Mouse (Mus musculus) c-Kit-positive CD71-positive TER-119-positive erythroid progenitor cells, embryonic 14.5 days (primary cell): Measurements from ENCODE around the gene Ctnnd2.

Experiments used
- DNase-seq: peaks from one replicate; pipeline ENCODE4 v3.0.0-alpha.2; 2013; ENCODE audit warnings: low spot score

Ctnnd2 gene

DNA sequence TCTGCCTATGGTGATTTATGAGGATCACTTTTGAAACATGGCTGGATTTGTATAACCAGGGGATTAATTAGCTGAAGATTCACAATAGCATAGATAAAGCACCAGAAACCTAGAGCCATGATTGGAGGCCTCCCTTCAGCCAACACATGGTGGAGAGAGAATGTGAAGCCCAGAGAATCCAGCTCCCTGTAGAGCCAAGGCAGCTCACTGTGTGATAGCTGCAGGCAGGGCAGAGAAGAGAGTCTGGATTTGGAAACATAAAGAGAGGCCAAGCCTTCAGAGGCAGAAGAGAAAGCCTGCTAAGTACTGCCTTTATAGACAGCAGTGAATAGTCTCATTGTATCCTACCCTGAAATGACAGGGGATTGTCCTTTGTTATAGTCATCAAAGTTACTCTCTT lies 340.7 kb downstream of the Ctnnd2 start:
- no peak for DNase-seq

DNA sequence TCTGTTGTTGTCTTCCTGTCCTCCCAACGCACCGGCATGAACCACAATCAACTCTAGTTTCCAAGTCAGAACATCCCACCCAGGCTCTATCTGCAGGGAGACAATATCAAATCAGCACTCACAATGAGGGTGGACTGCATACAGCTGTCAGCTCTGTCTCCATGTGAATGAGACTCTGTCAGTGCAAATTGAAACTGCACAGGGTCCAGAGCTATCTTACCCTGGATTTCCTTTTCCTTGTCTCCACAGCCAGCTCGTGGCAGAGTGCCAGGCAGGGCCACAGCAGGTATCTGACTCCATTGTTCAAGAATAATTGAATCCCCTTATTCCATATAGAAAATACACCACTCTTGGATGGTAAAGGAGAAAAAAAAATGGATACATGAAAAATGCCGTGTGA lies 343.0 kb downstream of the Ctnnd2 start:
- DNase-seq: no peak

DNA sequence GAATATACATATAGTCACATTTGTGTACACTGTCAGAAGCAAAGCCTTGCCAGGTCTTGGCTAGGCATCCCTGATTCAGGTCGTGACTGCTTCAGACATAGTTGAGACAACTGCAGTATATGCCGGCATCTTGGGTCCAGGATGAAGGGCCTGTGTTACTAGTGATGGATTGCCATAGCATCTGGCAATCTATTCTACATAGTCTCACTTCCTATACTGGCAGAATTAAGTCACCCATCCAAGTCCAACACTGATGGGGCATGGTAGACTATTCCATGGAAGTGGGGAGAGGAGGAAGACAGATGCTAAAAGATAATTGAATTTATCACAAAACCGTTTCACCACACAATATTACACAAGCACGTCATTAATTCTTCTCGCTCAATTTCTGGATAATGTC lies 369.1 kb downstream of the Ctnnd2 start:
- DNase-seq: no peak

DNA sequence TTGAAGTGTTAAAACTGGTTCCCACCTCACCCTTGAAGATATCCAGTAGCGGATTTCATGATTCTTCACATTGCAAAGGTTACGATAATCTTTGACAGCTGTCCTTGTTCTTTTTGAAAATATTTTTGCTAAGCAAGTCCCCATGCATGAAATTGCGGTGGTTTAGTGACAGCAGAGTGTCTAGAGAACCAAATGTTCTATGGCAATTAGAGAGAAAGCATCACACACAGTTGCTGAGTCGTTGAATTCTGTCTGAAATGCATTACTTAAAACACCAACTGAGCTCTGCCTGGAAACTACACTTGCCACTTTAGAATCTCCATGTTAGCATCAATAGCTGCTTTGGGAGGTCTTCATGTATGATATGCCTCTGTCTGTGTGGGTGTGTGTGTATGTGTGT lies 375.9 kb downstream of the Ctnnd2 start:
- no peak for DNase-seq

DNA sequence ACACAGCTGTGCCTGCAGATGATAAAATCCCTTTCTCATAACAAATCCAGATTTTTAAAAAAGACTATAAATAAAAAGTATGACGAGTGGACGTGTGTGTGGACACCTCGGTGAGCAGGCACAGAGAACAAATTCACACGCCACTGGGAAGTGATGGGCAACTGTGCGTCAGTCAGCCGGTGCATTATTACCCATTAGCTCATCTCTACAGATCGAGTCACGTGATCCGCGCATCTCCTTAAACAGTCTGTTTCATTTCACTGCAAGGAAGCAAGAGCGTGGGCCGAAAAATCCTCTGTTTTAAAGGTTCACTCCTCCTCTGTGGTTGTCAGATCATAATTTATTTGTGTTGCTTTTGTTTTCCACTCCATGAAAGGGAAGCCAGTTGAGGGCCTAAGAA lies 378.6 kb downstream of the Ctnnd2 start:
- DNase-seq: no peak

DNA sequence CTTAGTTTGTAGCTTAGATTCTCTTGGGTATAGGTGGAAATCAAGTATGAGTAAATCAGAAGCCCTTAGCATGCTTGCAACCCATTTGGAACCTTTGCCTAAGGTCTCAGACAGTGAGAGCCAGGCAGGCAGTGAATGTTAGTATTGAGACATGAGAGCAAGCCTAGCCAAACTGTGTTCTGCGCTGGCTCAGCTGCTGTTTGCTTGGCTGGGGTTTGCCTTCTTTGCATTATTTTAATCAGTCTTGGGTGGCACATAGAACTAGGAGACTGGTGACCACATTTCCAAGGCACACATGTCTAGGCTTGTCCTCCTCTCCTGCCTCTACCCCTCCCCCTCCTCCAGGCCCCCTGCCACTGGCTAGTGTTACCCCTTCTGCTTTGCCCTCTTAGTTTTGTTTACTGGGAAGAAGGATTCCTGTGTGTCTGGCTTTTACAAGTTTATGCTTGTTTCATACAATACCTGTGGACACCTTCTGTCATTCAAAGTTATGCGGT lies 381.6 kb downstream of the Ctnnd2 start:
- no peak for DNase-seq

DNA sequence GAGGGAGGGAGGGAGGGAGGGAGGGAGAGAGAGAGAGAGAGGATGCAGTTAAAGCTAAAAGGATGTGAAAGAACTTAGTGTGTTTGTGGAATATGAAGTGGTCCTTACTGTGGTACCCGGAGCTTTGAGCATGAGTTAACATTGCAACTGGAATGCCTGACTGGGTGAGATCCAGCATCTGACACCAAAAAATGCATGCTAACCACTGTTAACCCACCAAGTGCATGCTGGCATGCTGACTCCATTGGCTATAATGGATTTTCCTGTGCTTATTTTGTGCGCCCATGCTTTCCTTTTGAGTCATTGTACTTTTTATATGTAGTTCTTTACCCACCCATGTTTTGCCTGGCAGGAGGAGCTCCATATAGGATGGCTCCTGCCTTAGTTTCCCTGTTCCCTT lies 383.4 kb downstream of the Ctnnd2 start:
- DNase-seq: no peak

DNA sequence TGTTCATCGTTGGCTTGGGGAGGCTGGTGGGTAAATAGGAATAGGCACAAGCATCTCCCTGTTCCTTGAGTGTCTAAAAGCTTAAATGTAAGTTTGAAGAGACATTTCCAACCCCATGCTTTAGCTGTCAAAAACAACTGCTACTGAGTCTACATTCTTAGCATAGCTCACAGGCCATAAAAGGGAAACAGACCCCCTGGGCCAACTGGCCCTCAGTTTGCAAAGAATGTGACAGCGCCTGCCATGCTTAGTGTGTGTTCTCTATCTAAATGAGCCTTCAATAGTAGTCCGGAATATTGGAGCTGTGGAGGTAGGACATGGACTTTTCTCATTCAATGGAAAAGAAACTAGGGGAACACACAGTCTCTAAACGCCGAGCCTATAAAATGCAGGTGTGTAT lies 390.0 kb downstream of the Ctnnd2 start:
- no peak for DNase-seq

DNA sequence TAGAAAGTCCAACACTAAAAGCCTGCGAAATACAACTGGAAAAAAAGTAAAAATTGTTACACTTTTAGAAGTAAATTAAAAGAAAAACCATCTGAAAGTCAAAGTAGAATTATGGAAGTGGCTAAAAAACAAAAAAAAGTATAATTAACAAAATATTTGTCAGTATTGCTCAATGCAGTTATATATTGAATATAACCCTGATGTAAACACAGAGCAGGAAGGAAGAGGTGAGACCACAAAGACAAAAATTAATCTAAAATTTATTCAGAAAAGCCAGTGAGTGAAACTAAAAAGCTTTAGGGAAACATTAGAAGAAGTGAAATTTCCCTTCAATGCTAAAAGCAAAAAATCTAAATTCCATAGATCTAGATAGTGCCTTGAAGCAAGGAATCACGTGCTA lies 392.2 kb downstream of the Ctnnd2 start:
- DNase-seq: no peak

DNA sequence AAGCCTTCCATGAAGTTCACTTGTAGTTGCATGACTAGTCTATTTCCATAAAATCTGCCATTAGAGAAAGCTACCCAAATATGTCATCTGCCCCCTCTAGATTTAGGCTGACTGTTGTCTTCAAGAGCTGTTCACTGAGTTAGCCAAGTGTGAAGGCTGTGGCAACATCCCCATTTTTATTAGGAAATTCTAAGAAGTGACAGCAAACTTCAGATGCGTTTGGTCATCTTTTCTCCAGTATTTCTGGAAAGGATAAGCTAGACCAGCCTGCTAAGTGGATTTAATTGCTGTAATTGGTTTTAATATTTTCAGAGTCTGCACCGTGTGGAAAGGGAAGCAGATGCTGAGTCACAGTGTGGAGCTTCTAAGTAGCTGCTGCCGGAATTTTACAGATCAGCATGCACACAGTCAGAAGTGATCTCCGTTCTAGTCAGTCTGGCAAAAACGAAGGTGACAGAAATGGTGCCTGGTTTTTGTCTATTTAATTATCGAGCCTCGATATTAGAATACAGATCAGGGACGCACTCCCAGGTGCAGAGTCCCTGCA lies 397.9 kb downstream of the Ctnnd2 start:
- no peak for DNase-seq

DNA sequence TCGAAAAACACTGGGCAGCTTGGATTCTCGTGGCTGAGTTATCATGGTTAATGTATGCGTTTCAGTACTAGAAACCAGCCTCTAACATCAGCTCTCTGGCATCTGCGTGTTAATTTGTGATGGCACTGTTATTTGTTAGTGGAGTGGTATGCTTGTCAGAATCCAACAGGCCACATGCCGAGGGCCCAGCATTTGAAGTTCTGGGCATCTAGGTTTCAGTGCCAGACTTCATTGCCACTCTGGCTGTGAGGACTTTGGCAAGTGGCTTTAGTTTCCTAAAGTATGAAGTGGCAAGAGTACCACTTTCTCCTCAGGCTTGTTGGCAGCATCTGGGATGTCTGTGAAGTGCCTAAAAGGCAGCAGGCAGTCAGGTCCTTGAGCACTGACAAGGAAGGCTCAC lies 415.1 kb downstream of the Ctnnd2 start:
- no peak for DNase-seq

DNA sequence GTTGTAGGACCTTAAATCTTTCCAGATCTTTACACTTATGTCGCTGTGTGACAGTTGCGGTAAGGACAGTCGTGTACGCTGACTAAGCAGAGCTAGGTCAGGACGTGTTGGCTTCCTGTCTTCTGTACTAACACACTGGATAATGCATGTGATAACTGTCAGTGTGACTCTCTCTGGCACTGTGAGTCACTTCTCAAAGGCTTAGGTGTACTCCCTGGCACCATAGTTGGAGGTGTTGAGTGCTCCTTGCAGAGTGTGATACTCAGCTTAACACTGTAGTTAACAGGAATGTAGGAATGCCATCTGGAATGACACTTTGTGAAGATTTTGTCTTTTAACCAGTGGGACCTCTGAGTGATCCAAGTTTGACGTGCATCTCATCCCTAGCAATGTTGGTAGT lies 418.5 kb downstream of the Ctnnd2 start:
- DNase-seq: no peak

DNA sequence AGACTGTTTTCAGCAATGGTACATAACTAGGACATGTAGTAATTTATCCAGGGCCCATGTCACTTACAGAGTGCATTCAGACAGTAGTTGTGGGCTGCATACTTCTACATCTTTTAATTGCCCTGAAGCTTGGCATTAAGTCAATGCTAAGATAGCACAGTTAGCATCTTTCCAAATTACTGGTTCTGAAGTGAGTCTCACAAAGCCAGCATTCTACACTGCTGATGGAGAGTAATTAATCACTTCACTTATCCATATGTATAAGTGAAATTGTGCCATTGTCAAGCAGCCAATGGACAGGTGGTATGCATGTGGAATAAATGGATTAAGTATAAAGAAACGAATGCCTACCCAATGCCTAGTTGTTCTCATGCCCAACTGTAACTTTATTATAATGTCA lies 423.1 kb downstream of the Ctnnd2 start:
- DNase-seq: no peak

DNA sequence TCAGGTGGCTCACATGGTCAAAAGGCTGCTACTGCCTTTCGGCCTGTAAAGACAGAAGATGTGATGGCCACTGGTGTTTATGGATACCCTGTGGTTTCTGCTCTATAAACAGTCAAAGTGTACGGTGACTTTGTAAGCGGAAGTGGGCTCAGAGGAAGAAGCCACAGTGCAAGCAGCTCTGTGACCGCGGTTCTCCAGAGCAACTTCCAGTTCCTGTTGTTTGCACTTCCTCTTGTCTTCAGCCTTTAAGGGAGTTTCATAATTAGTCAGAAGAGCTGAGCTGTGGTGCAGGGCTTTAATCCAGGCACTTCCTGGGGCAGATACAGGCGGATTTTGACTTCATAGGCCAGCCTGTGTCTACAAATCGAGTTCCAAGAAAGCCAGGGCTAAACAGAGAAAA lies 438.2 kb downstream of the Ctnnd2 start:
- peak; percentile 1 for DNase-seq

DNA sequence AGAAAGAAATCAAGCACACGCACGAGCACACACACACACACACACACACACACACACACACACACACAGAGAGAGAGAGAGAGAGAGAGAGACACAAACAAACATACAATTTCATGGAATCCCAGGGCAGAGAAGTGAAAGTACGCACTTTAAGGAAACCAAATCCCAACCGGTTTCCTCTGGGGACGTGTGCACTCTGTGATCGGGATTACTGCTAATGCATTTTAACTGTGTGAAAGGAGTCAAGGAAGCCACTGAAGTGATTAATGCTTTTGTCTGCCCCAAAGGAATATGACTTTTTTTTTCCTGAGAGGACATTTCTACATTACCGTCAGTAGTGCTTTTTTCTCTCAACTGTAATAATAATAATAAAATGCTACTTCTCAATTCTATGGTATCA lies 443.1 kb downstream of the Ctnnd2 start:
- no peak for DNase-seq

DNA sequence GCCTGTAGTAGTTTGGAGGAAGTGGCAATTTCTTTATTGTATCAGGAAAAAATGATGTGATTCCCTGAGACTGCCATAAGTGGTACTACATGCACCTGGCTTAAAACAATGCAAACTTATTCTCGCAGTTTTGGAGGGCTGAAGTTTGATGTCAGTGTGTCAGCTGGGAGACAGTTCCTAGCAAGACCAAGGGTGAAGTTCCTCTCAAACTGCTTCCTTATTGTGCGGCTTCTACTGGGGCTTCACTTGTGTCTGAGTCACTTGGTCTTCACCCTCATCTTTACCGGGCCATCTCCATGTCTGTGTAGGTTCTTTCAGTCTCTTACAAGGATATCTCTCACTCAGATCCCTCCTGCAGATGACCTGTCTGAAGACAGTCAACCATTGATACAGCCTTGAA lies 444.5 kb downstream of the Ctnnd2 start:
- no peak for DNase-seq

DNA sequence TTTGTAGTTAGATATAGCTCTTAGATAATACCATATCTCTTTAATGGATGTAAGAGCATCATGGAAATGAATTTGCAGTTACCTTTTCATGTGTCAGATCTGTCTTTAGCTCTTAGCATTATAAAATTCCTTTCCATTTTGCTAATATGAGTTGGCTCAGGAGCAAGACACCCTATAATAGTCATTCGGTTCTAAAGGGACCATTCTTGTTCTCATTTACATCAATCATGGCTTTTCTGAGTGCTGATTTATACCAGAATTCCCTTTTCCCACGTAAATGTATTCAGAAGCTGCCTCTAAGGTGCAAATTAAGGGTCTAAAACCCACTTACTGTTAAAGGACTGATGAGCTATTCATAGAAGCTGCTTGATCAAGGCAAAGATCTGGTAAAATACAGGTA lies 445.5 kb downstream of the Ctnnd2 start:
- DNase-seq: no peak

DNA sequence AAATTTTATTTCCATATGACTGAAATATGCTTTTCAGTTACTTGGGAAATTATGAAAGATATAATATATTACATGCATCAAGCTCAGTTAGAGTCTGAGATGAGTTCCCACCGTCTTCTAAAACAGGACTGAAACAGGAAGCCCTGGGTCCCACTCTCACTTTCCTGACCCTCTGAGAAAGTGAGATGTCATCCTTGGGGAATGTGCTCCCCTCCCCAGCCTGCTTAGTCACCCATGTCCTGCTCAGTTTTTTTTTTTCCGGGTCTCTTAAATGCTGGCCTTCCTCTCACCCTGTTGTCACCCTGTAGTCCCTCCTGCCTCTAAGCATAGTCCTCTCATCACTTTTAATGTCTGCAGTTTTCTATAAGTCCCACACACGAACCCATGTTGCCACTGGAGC lies 456.1 kb downstream of the Ctnnd2 start:
- no peak for DNase-seq

DNA sequence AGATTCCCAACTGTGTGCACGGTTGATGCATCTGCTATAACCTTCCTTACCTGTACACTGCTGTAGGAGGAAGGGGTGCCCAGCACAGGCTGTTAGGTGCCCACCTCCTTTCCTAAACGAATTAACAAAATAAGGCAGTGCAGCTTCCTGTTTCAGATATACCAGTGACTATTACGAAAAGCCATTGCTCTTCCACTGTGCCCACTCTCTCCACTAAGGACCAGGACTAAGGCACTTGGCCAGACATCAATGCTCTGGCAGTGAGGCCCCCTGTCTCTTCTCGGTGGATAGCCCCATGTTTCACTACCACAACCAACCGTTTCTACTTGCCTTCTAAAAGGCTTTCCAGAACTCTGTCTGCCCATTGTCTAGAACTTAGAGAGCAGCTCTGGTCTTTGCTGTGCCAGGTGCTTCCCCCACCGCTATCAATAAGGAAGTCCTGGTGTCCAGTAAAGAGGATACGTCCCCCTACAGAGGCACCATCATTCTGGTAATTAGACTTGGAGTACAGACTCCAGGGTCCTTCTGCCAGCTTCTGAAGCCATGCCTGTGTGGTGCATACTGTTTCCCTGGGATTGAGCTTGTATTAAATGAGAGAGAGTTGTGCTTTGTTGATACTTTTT lies 459.8 kb downstream of the Ctnnd2 start:
- DNase-seq: no peak

DNA sequence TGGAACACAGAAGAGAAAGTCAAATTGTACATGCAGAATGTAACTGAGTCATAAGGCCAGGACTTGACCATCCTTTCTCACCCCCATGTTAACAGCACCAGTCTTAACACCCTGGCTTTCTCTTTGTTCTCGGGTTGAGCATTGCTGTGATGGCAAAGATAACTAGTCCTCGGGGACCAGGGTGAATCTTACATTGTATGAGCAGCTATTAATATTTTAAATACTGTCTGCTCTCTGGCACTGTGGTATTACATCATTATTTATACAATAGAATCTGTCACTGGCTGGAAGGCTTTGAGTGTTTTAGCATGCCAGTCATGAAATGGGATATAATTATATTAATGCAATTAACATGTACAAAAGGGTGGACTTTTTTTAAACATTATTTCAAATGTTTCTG lies 461.5 kb downstream of the Ctnnd2 start:
- DNase-seq: no peak

DNA sequence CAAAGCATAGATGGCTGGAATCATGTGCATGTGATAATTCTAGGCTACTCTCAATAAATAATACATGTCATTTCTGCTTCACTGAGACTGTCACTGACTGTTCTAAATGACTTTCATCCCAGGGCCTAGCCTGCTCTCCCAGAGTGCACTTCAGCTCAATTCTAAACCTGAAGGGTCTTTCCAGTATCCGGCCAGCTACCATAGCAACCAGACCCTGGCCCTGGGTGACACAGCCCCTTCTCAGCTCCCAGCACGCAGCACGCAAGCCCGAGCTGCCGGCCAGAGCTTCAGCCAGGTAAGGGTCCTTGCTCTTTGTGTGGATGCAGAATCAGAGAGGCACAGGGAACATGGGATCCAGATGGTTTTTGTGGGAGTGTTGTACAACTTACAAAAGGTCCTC lies 462.1 kb downstream of the Ctnnd2 start:
- no peak for DNase-seq

DNA sequence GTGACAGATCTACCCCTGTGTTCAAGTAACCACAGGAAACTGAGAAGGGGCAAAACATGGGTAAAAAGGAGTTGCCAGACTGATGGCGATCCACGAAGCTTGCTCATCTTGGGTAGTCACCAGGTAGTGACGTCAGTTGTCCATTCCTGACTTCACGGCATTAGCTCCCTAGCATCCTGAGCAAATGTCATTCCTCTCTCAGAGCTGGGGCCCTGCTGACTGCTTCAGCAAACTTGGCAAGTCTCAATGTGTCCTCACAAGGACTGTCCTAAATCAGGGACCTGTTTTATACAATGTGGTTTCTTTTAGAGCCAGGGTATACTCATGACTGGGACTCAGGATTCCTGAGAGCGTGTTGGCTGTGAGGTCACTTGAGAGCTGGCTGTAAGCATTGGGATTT lies 468.3 kb downstream of the Ctnnd2 start:
- no peak for DNase-seq

DNA sequence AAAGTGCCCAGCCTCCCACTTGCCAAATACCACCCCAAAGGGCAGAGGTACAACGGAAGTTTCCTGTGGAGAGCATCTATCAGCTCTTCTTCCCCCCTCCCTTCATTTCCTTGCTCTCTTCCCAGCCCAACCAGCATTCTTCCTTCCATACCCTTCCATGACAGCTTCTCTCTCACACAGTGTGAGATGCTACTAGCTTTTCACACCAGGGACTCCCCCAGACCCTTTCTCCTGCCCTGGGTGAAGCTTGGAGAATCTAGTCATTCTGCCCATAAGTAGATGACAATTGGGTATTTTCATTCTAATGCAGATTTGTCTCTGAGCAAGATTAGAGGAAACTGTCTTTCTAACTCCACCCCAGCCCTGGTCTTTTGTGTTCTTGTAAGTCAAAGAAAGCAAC lies 473.3 kb downstream of the Ctnnd2 start:
- DNase-seq: no peak
